Mouse (Mus musculus): ENCODE measurements around the gene Tcea2. TPM values are rescaled to one million over a fixed set of nuclear protein-coding genes. Genes with fewer than 3 reads are reported as not detected.
A peak's percentile ranks its signal among the peaks of the same experiment; 100 is the strongest.

Tcea2 gene
- polyA plus RNA-seq (2015; fragmentation: Nextera tagmentation; extraction: Ambion mirVana), result 31.0 and 35.9 TPM in 2 replicates

DNA sequence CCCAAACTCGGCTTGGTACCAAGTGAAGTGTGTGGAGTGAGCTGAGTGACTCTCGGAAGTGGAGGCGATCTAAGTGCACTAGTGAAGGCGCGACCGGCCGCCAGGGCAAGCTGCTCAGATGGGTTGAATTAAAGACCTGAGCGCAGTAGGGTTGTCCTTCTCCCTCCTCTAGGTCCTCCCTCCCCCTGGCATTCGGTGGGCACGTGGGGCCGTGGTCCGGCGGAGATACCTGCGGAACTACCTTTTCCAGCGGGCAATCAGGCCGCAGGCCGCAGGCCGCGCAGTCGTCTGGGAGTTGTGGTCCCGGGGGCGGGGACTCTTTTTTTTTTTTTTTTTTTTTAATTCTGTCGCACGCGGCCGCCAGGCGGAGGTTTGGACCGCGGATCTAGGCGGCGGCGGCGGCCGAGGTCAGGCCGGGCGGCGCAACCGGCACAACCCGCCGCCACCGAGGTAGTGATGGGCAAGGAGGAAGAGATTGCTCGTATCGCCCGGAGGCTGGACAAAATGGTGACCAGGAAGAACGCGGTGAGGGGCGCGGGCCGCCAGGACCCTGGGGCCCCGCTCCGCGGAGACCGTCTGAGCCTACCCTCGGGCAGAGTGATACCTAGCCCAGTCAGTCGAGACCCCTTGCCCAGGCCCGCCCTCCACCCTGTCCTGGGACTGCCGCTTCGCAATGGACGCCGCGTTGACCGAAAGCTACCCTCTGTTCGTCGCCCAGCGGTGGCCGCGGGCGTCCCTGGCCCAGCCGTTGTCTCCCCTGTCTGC is at the start of gene Tcea2:
TSS of gene Tcea2 (plus strand) at position 360 of the 765 bp plus-strand sequence.
- Histone ChIP-seq H3K9me3 (replicated peaks) (no peaks in the 10 kb centered on the region), H3K36me3 (ENCODE audit: poor library complexity, severe bottlenecking) (no peaks in the 10 kb centered on the region), H3K9ac (peak within 1 kb of the TSS; percentile 92), H3K27me3 (0 out of 2 replicates have a peak, but pooled peaks cover under 1% of the 10 kb centered on the region), H3K4me1 (peaks cover 36% of the 10 kb centered on the region), H3K4me3 (peak within 1 kb of the TSS; percentile 63), H3K27ac (no peak within 1 kb of the TSS; the same call in 1 of the 2 replicates), H3K4me2 (peak within 1 kb of the TSS; percentile 85)
- under 1% methylated on average over 68 of the region's 69 CpGs for WGBS
- ATAC-seq, result peak; percentile 66

DNA sequence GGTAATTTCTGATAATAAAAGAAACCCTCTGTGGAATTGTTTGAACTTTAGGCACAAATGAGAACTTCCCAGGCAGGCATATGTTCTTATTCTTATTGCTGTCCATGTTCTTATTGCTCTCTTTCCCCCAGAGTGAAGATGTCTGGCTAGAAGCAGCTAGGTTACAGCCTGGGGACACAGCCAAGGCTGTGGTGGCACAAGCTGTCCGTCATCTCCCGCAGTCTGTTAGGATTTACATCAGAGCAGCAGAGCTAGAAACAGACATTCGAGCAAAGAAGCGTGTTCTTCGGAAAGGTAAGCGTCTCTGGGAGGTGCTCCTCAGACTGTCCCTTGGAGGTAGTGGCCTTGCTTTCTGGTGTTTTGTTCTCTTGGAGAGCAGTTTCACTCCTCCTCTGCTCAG is 47.5 kb upstream of the Tcea2 start:
- H3K36me3 ChIP-seq (ENCODE audit: poor library complexity, severe bottlenecking), result peaks cover 66% of the 10 kb centered on the region
- no peak overlapping the region for H3K4me3 ChIP-seq
- no peak for ATAC-seq
- H3K4me1 ChIP-seq, result no peaks in the 10 kb centered on the region
- H3K27ac ChIP-seq, result no peak overlapping the region
- WGBS, result 94% methylated on average over 6 of the region's 6 CpGs
- no peak overlapping the region for H3K4me2 ChIP-seq
- no peaks in the 10 kb centered on the region for H3K9me3 ChIP-seq (replicated peaks)
- no peak overlapping the region for H3K9ac ChIP-seq
- H3K27me3 ChIP-seq, result no peaks in the 10 kb centered on the region

DNA sequence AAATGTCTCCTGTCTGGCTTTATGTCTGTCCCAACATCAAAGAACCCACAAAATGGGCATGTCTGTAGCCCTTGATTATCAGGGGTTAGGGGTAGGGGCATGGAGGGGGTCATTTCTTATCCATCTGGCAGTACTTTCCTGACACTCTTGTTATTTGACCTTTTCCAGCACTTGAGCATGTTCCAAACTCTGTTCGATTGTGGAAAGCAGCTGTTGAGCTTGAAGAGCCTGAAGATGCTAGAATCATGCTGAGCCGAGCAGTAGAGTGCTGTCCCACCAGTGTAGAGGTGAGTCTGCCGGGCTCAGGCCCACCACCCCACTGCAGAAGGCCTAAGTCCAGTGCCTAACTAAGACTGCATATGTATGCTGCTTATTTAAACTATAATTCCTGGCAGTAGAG is 44.2 kb upstream of the Tcea2 start:
- Histone ChIP-seq H3K4me1 (no peaks in the 10 kb centered on the region), H3K27ac (no peak overlapping the region), H3K9ac (no peak overlapping the region), H3K27me3 (no peaks in the 10 kb centered on the region), H3K4me2 (no peak overlapping the region), H3K36me3 (ENCODE audit: poor library complexity, severe bottlenecking) (peaks cover 81% of the 10 kb centered on the region), H3K9me3 (replicated peaks) (no peaks in the 10 kb centered on the region), H3K4me3 (no peak overlapping the region)
- 92% methylated on average over 3 of the region's 3 CpGs for WGBS
- ATAC-seq, result no peak

DNA sequence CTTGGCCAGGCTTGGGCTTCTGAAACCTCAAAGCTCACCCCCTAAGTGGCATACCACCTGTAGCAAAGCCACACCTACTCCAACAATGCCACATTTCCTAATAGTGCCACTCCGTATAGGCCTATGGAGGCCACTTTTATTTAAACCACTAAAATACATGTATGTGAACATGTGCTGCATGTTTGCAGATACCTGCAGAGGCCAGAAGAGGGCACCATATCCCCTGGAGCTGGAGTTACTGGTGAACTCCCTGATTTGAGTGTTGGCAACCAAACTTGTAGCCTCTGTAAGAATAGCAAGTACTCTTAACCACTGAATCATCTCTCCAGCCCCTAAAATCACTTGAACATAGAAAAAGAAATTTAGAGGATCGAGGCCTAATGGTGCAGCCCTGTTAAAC is 35.7 kb upstream of the Tcea2 start:
- no peak overlapping the region for H3K9ac ChIP-seq
- no peak overlapping the region for H3K4me2 ChIP-seq
- no peak overlapping the region for H3K27ac ChIP-seq
- H3K4me3 ChIP-seq, result no peak overlapping the region
- no peak for ATAC-seq
- no peaks in the 10 kb centered on the region for H3K4me1 ChIP-seq
- no peaks in the 10 kb centered on the region for H3K9me3 ChIP-seq (replicated peaks)
- H3K27me3 ChIP-seq, result no peaks in the 10 kb centered on the region
- H3K36me3 ChIP-seq (ENCODE audit: poor library complexity, severe bottlenecking), result peaks cover 88% of the 10 kb centered on the region
- 89% methylated on average over 2 of the region's 2 CpGs for WGBS

DNA sequence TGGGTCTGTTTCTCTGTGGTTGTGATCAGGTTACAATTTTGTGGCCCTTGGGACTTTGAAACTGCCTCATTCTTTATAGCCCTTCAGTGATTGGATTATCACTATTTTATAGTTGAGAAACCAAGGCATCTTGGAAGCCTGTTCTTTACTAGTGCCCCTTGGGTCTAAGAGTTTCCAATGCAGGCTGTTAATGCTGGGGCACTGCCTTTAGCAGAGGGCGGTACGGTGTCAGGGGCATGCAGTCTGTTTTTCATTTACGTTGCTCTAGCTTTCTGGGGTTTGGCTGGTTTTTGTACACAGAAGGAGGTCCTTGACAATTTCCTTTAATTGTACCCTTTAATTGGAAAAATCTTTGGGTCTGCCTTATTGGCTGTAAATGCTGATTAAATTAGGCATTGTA is 34.4 kb upstream of the Tcea2 start:
- Histone ChIP-seq H3K4me2 (no peak overlapping the region), H3K27ac (no peak overlapping the region), H3K36me3 (ENCODE audit: poor library complexity, severe bottlenecking) (peaks cover 91% of the 10 kb centered on the region), H3K9me3 (replicated peaks) (no peaks in the 10 kb centered on the region), H3K4me1 (no peaks in the 10 kb centered on the region), H3K4me3 (no peak overlapping the region), H3K9ac (no peak overlapping the region), H3K27me3 (no peaks in the 10 kb centered on the region)
- ATAC-seq, result no peak
- 90% methylated on average over 3 of the region's 3 CpGs for WGBS

DNA sequence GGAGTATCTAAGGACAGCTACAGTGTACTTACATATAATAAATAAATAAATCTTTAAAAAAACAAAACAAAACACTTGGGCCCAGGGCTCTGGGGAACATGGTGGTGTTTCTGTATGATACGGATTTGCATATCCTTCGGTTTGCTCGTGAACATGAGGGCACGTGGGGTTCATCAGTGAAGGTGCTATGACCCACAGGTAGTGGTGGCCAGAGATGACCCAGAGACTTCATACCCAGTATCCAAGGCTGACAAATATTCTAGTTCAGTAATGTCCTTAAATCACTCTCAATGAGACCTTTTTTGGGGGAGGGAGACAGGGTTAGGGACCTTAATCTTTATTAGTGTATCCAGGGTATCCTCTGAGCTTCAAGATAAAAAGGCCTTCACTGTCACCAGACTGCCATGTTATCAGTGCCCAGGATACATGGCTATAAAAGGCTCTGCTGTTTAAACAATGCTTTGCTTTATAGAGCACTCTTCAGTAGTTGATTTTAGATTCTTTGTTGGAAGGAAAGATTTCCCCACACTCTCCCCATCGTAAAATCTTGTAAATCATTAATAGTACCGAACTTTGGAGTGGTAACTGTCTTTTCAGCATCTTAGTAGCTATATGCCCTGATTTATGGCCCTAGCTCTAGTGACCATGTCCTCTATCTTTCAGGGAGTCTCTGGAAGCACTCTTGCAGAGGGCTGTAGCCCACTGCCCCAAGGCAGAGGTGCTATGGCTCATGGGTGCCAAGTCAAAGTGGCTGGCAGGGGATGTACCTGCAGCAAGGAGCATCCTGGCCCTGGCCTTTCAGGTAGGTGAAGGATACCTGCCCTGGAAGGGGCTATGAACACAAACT is 33.3 kb upstream of the Tcea2 start:
- Histone ChIP-seq H3K27me3 (no peaks in the 10 kb centered on the region), H3K4me1 (no peaks in the 10 kb centered on the region), H3K36me3 (ENCODE audit: poor library complexity, severe bottlenecking) (peaks cover 91% of the 10 kb centered on the region), H3K4me3 (no peak overlapping the region), H3K9me3 (replicated peaks) (no peaks in the 10 kb centered on the region), H3K9ac (no peak overlapping the region), H3K27ac (no peak overlapping the region), H3K4me2 (no peak overlapping the region)
- WGBS, result 93% methylated on average over 6 of the region's 6 CpGs
- no peak for ATAC-seq

DNA sequence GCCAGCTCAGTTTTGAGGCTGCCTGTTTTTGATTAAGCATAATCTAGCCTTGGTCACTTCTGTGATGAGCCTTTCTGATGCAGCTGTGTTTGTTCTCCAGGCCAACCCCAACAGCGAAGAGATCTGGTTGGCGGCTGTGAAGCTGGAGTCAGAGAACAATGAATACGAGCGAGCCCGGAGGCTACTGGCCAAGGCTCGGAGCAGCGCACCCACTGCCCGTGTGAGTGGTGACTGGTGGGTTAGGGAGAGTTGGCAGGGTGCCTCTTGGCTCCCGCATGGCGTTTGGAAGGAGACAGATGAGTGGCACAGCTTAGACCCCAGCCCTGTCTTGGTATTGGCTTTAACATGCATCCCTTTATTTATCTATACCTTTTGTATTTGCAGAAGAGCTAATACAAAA is 31.2 kb upstream of the Tcea2 start:
- H3K9ac ChIP-seq, result no peak overlapping the region
- no peak overlapping the region for H3K4me2 ChIP-seq
- H3K27me3 ChIP-seq, result no peaks in the 10 kb centered on the region
- WGBS, result 90% methylated on average over 10 of the region's 10 CpGs
- H3K9me3 ChIP-seq (replicated peaks), result no peaks in the 10 kb centered on the region
- no peaks in the 10 kb centered on the region for H3K4me1 ChIP-seq
- no peak overlapping the region for H3K27ac ChIP-seq
- no peak for ATAC-seq
- peaks cover 95% of the 10 kb centered on the region for H3K36me3 ChIP-seq (ENCODE audit: poor library complexity, severe bottlenecking)
- H3K4me3 ChIP-seq, result no peak overlapping the region

DNA sequence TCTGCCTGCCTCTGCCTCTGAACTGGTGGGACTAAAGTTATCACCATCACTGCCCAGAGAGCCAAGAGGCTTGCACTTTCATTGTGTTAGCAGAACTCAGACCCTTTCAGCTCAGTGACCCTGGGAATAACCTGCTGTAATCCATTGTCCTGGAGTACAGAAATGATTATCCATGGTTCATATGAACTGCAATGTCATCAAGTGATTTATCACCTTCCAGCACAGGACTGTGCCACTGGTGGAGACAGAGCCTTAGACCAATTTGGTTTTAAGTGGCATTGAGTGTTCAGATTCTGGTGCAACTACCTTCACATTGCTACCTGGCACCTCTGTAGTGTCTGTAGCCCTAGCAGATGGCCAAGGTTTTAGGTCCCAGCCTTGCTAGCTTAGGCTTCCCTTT is 27.0 kb upstream of the Tcea2 start:
- H3K36me3 ChIP-seq (ENCODE audit: poor library complexity, severe bottlenecking), result peaks cover 94% of the 10 kb centered on the region

DNA sequence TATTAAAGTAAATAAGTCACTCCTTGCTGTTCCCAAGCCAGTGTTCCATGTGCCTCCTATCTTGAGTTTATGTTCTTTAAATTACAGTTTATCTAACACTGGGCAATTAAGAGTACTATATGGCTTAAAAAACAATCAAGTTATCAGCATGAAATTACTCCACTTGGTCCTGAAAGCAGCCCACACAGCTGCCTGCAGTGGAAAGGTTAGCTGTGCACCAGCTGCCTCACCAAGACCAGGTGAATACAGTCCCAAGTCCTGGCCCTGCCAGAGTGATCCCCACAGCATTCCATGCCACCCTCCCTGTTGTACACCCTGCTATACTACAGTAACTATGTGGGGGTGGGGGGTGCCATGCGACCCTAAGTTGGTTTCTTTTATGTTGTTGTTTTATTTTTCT is 26.6 kb upstream of the Tcea2 start:
- no peaks in the 10 kb centered on the region for H3K9me3 ChIP-seq (replicated peaks)
- no peak overlapping the region for H3K27ac ChIP-seq
- no peak overlapping the region for H3K4me3 ChIP-seq
- H3K4me2 ChIP-seq, result no peak overlapping the region
- 87% methylated on average over 1 of the region's 1 CpGs for WGBS
- H3K4me1 ChIP-seq, result no peaks in the 10 kb centered on the region
- ATAC-seq, result no peak
- H3K9ac ChIP-seq, result no peak overlapping the region
- no peaks in the 10 kb centered on the region for H3K27me3 ChIP-seq
- H3K36me3 ChIP-seq (ENCODE audit: poor library complexity, severe bottlenecking), result peaks cover 94% of the 10 kb centered on the region

More for the DNA sequence above, 27.0 kb upstream of the Tcea2 start:
- H3K9ac ChIP-seq, result no peak overlapping the region
- H3K9me3 ChIP-seq (replicated peaks), result no peaks in the 10 kb centered on the region
- H3K4me2 ChIP-seq, result no peak overlapping the region
- H3K4me1 ChIP-seq, result no peaks in the 10 kb centered on the region
- H3K4me3 ChIP-seq, result no peak overlapping the region
- H3K27me3 ChIP-seq, result no peaks in the 10 kb centered on the region
- ATAC-seq, result no peak
- H3K27ac ChIP-seq, result no peak overlapping the region

DNA sequence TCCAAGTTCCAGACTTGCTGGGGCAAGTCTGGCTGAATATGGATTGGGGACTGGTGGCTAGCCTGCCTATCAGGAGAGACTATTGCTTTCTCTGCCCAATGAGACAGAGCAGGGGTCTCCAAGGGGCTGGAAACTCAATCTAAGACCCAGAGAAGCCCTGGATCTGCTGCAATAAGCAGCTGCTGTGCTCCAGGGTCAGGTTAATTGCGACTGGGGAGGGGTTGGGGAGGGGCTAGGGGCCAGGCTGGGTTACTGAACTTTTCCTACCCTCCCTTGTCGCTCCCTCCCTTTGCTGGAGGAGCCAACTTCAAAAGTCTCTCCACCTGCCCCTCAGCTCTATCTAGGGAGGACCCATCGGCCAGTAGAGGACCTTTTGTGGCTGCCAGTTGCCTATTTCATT is 23.4 kb upstream of the Tcea2 start, which contains the start of gene Gm29797:
TSS of gene Gm29797 (plus strand) at position 301 of the 400 bp plus-strand sequence.
- no peaks in the 10 kb centered on the region; the same call in 1 of the 2 replicates for H3K4me1 ChIP-seq
- peaks cover 62% of the 10 kb centered on the region for H3K36me3 ChIP-seq (ENCODE audit: poor library complexity, severe bottlenecking)
- no peak for ATAC-seq
- no peak within 1 kb of the TSS for H3K4me3 ChIP-seq
- H3K9ac ChIP-seq, result no peak within 1 kb of the TSS
- H3K27me3 ChIP-seq, result no peaks in the 10 kb centered on the region
- no peaks in the 10 kb centered on the region for H3K9me3 ChIP-seq (replicated peaks)
- H3K4me2 ChIP-seq, result no peak within 1 kb of the TSS
- H3K27ac ChIP-seq, result no peak within 1 kb of the TSS
- WGBS, result 85% methylated on average over 3 of the region's 3 CpGs

DNA sequence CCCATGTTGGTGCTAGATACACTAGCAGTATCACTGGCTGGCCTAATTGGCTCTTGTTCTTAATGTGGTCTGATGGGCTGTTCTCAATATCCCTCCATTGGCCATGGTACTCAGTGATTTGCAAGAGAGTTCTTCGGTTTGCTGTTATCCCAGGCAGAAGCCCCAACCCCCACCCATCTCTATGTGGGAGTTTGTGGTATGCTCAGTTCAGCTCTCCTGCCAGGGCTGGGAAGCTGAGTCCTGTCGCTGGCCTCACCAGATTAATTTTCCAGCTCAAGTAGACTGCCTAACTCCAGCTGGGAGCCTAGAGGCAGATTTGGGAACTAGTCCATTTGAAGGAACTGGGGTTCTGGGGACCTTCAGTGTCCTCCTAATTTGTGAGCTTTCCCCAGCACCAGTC is 22.7 kb upstream of the Tcea2 start:
- WGBS, result 76% methylated on average over 2 of the region's 2 CpGs
- H3K4me2 ChIP-seq, result no peak overlapping the region
- H3K9ac ChIP-seq, result no peak overlapping the region
- H3K36me3 ChIP-seq (ENCODE audit: poor library complexity, severe bottlenecking), result peaks cover 55% of the 10 kb centered on the region
- no peak for ATAC-seq
- H3K4me3 ChIP-seq, result no peak overlapping the region
- no peaks in the 10 kb centered on the region for H3K27me3 ChIP-seq
- H3K4me1 ChIP-seq, result no peaks in the 10 kb centered on the region; the same call in 1 of the 2 replicates
- no peak overlapping the region for H3K27ac ChIP-seq
- no peaks in the 10 kb centered on the region for H3K9me3 ChIP-seq (replicated peaks)

DNA sequence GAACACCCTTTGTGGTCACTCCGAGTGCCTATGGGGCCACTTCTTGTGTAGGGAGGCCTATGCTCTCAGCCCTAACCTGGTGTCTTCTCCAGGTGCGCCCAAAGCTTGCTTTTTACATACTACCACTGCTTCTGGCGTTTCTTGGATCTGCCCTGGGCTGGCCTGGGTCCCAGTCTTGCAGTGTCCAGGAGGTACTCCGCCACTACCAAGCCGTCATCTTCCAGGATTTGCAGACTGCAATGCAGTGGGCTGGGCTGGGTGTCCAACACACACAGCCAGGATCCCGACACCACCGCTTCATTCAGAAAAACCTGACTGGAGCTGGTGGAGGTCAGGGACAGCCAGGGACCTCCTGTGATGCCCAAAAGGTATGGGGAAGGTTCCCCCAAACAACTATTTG is 21.6 kb upstream of the Tcea2 start:
- H3K4me2 ChIP-seq, result no peak overlapping the region
- peaks cover 44% of the 10 kb centered on the region for H3K36me3 ChIP-seq (ENCODE audit: poor library complexity, severe bottlenecking)
- no peaks in the 10 kb centered on the region for H3K9me3 ChIP-seq (replicated peaks)
- H3K27me3 ChIP-seq, result no peaks in the 10 kb centered on the region
- no peak overlapping the region for H3K4me3 ChIP-seq
- no peak overlapping the region for H3K27ac ChIP-seq
- no peak for ATAC-seq
- H3K4me1 ChIP-seq, result no peaks in the 10 kb centered on the region; the same call in 1 of the 2 replicates
- no peak overlapping the region for H3K9ac ChIP-seq
- 83% methylated on average over 7 of the region's 7 CpGs for WGBS

Data from forebrain, embryonic 13.5 days (tissue).